Comparison of ENCODE assay signal across 12 mouse cellular contexts in the genomic region with DNA sequence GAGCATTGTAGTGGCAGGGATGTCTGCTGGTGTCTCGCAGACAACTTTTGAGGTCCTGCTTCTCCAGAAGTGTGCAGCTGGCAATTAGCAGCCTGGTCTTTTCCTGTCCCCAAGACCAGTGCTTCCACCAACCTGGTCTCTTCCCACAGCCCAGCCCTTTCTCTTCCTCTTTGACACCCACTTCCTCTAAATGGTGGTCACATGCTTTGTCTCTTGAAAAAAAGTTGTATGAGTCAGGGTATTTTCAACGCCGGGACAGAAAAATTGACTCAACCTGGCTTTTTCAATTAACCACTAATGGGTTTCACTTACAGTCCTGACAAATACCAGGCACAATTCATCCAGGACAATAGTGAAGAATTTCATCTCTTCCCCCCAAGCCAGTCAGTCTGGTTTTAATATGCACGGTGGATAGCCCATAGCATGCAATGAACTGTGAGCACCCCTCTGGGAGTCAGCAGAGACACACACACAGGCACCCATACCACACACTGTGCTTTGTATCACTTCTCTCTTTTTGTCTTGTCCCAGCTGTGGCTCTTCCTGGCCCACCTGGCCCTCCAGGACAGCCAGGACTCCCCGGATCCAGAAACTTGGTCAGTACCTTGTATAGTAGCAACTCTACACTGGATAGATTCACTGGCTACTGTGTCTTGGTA. TPM values are rescaled to one million over a fixed set of nuclear protein-coding genes. Genes with fewer than 3 reads are reported as not detected.
DNase-seq lines count a peak whose midpoint lies in the region; ATAC-seq and TF ChIP-seq lines count a peak whose summit lies in the region.
"Had no signal": no experiment of that assay in that cellular context is flagged by ENCODE, and none has a peak within 500 bp of the region (broad histone marks: within the 10 kb centered on the region; RNA-seq: fewer than 3 reads in every experiment).

No protein-coding gene starts in this region.

- ATAC-seq in neural tube, embryonic 13.5 days (ENCODE audit: low read depth), result 0 out of 2 replicates have a peak, but pooled peaks have one; percentile 50
- ATAC-seq in liver, embryonic 15.5 days (ENCODE audit: insufficient read depth), result no peak
- 0 out of 2 replicates have a peak, but pooled peaks have one; percentile 24 for ATAC-seq in stomach, postnatal 0 days (ENCODE audit: low FRiP score, low TSS enrichment)
- ATAC-seq: hindbrain, embryonic 16.5 days had no signal

- H3K4me1 ChIP-seq in neural tube, embryonic 13.5 days (replicated peaks), result no peaks in the 10 kb centered on the region
- H3K4me1 ChIP-seq in liver, embryonic 15.5 days (replicated peaks), result peaks cover 10% of the 10 kb centered on the region
- H3K4me1 ChIP-seq in stomach, postnatal 0 days (replicated peaks; ENCODE audit: control insufficient read depth, insufficient read depth), result no peaks in the 10 kb centered on the region
- H3K4me1 ChIP-seq: midbrain, embryonic 12.5 days had no signal

- H3K27ac ChIP-seq in neural tube, embryonic 13.5 days (replicated peaks), result no peak overlapping the region
- 0 out of 2 replicates have a peak overlapping the region, but pooled peaks have one; percentile 3 for H3K27ac ChIP-seq in liver, embryonic 15.5 days (replicated peaks)
- H3K27ac ChIP-seq in stomach, postnatal 0 days (replicated peaks), result no peak overlapping the region
- H3K27ac ChIP-seq: limb, embryonic 10.5 days; midbrain, embryonic 12.5 days had no signal

- intact Hi-C loops in left cerebral cortex, postnatal 4 days (cut with DNase I), result no loop called here

- no peaks in the 10 kb centered on the region for H3K36me3 ChIP-seq in neural tube, embryonic 13.5 days
- H3K36me3 ChIP-seq in liver, embryonic 15.5 days (replicated peaks), result no peaks in the 10 kb centered on the region
- H3K36me3 ChIP-seq in stomach, postnatal 0 days (ENCODE audit: control insufficient read depth, insufficient read depth, low read length), result 0 out of 2 replicates have a peak, but pooled peaks cover 2% of the 10 kb centered on the region
- H3K36me3 ChIP-seq: limb, embryonic 10.5 days; midbrain, embryonic 12.5 days had no signal

- H3K27me3 ChIP-seq in neural tube, embryonic 13.5 days, result no peaks in the 10 kb centered on the region
- H3K27me3 ChIP-seq in liver, embryonic 15.5 days, result no peaks in the 10 kb centered on the region
- H3K27me3 ChIP-seq in stomach, postnatal 0 days (ENCODE audit: control insufficient read depth, insufficient read depth, low read length), result no peaks in the 10 kb centered on the region
- H3K27me3 ChIP-seq: midbrain, embryonic 12.5 days had no signal

- 57% methylated on average over 5 of the region's 5 CpGs for WGBS in neural tube, embryonic 13.5 days
- 29% methylated on average over 5 of the region's 5 CpGs for WGBS in liver, embryonic 15.5 days (ENCODE audit: insufficient replicate concordance)
- 62% methylated on average over 5 of the region's 5 CpGs for WGBS in stomach, postnatal 0 days

- H3K9ac ChIP-seq in neural tube, embryonic 13.5 days, result no peak overlapping the region
- H3K9ac ChIP-seq in liver, embryonic 15.5 days, result no peak overlapping the region
- H3K9ac ChIP-seq in stomach, postnatal 0 days (ENCODE audit: low read length), result no peak overlapping the region
- H3K9ac ChIP-seq: midbrain, embryonic 12.5 days had no signal

- no peak for TF ChIP-seq CTCF in stomach, postnatal 0 days (IDR thresholded peaks at IDR 0.05; ENCODE audit: low read depth)

- H3K4me2 ChIP-seq in neural tube, embryonic 13.5 days, result no peak overlapping the region
- H3K4me2 ChIP-seq in liver, embryonic 15.5 days, result 0 out of 2 replicates have a peak overlapping the region, but pooled peaks have one; percentile 4
- no peak overlapping the region for H3K4me2 ChIP-seq in stomach, postnatal 0 days (replicated peaks; ENCODE audit: low read depth)
- H3K4me2 ChIP-seq: midbrain, embryonic 12.5 days had no signal

- peaks cover 8% of the 10 kb centered on the region; the same call in 1 of the 2 replicates for H3K9me3 ChIP-seq in neural tube, embryonic 13.5 days
- no peaks in the 10 kb centered on the region; the same call in 1 of the 2 replicates for H3K9me3 ChIP-seq in liver, embryonic 15.5 days (replicated peaks)
- 0 out of 2 replicates have a peak, but pooled peaks cover 9% of the 10 kb centered on the region for H3K9me3 ChIP-seq in stomach, postnatal 0 days (ENCODE audit: control insufficient read depth, low read length)
- H3K9me3 ChIP-seq: limb, embryonic 10.5 days had no signal

- H3K4me3 ChIP-seq in neural tube, embryonic 13.5 days, result no peak overlapping the region
- no peak overlapping the region for H3K4me3 ChIP-seq in liver, embryonic 15.5 days (replicated peaks)
- no peak overlapping the region for H3K4me3 ChIP-seq in stomach, postnatal 0 days (ENCODE audit: low read depth, low read length)
- H3K4me3 ChIP-seq: limb, embryonic 10.5 days; midbrain, embryonic 12.5 days had no signal

- TF ChIP-seq EP300 in stomach, postnatal 0 days (optimal IDR thresholded peaks at IDR 0.05), result no peak

- no peak for DNase-seq in neural tube, embryonic 10.5 days (ENCODE audit: extremely low spot score, low spot score)
- peak; percentile 74 for DNase-seq in Muller cell, postnatal 12 days (ENCODE audit: inconsistent ontology term)
- no peak for DNase-seq in stomach, postnatal 0 days (ENCODE audit: low spot score)
- no peak for DNase-seq in left cerebral cortex, postnatal 4 days
- DNase-seq in right cerebral cortex, postnatal 25 days, result no peak
- DNase-seq: cerebellum, adult 18-20 months; right cerebral cortex, adult 18-20 months had no signal

RNA-seq across cellular contexts. Expression of gene Tgfbr1, which starts 49.6 kb away (rescaled TPM):
- polyA plus RNA-seq in neural tube, embryonic 13.5 days (2015; fragmentation: Nextera tagmentation; extraction: Ambion mirVana), result 42.6 and 44.3 TPM in 2 replicates
- 4.4 and 4.9 TPM in 2 replicates for polyA plus RNA-seq in liver, embryonic 15.5 days (2015; fragmentation: Nextera tagmentation; extraction: Ambion mirVana)
- polyA plus RNA-seq in stomach, postnatal 0 days (2015; fragmentation: Nextera tagmentation; extraction: Ambion mirVana), result 8.7 and 9.4 TPM in 2 replicates
- 10 to 100 TPM; 51.4 to 60.1 TPM for total RNA-seq in left cerebral cortex, postnatal 4 days (2021)
